Mouse (Mus musculus) midbrain, postnatal 0 days (tissue): ENCODE measurements around the gene Pltp. TPM values are rescaled to one million over a fixed set of nuclear protein-coding genes. Genes with fewer than 3 reads are reported as not detected.

Source experiments
- ATAC-seq: fragments of 200-750 bp; cut with Nextera tagmentation; 2 replicates; pipeline ENCODE4 v1.8.0; 2017; ENCODE audit warnings: moderate number of reproducible peaks, mild to moderate bottlenecking, moderate TSS enrichment, moderate library complexity; ENCODE audit not compliant: low FRiP score
- DNase-seq: peaks from one replicate; pipeline ENCODE4 v3.0.0-alpha.2; 2015; ENCODE audit warnings: low spot score
- H3K27ac ChIP-seq: fragments of 300-500 bp; sonication (generic); 2 replicates; pipeline ENCODE4 v1.5.1; 2014; ENCODE audit warnings: low read depth, mild to moderate bottlenecking, low read length, mixed read lengths
- H3K27me3 ChIP-seq: fragments of 300-500 bp; sonication (generic); 2 replicates; pipeline ENCODE4 v1.6.1; 2014; ENCODE audit warnings: low read length, control low read depth, mixed read lengths; ENCODE audit not compliant: insufficient read depth
- H3K36me3 ChIP-seq: fragments of 300-500 bp; sonication (generic); 2 replicates; pipeline ENCODE4 v1.6.1; 2014; ENCODE audit warnings: low read length, control low read depth, mixed read lengths; ENCODE audit not compliant: insufficient read depth
- H3K4me1 ChIP-seq: fragments of 300-500 bp; sonication (generic); 2 replicates; pipeline ENCODE4 v1.6.1; 2014; ENCODE audit warnings: mild to moderate bottlenecking, control low read depth, antibody characterized with exemption, low read length, mixed read lengths; ENCODE audit not compliant: insufficient read depth
- H3K4me2 ChIP-seq: fragments of 300-500 bp; sonication (generic); 2 replicates; pipeline ENCODE4 v1.6.1; 2014; ENCODE audit warnings: low read depth, mild to moderate bottlenecking, low read length, mixed read lengths; ENCODE audit not compliant: poor library complexity, severe bottlenecking
- H3K4me3 ChIP-seq: fragments of 300-500 bp; sonication (generic); 2 replicates; pipeline ENCODE4 v1.5.1; 2014; ENCODE audit warnings: low read depth, mild to moderate bottlenecking, low read length, moderate library complexity
- H3K9ac ChIP-seq: fragments of 300-500 bp; sonication (generic); replicated peaks from 2 replicates; pipeline ENCODE4 v1.6.1; 2014; ENCODE audit warnings: mild to moderate bottlenecking, low read length, moderate library complexity, mixed read lengths; ENCODE audit not compliant: poor library complexity, severe bottlenecking
- H3K9me3 ChIP-seq: fragments of 300-500 bp; sonication (generic); 2 replicates; pipeline ENCODE4 v1.6.1; 2016; ENCODE audit warnings: low read length, control low read depth
- CTCF ChIP-seq: IDR thresholded peaks from 2 replicates; pipeline ENCODE4 v1.5.1; 2016; ENCODE audit warnings: antibody characterized with exemption, mild to moderate bottlenecking
- WGBS: fragments of 180-500 bp; shearing (Covaris S2); extraction: QIAGEN DNeasy Blood & Tissue Kit; methylation state at CpG from one replicate; pipeline ENCODE4 v1.1.7; 2014; 5-methylcytosine and 5-hydroxymethylcytosine counted together
- polyA plus RNA-seq: library from polyadenylated mRNA; unstranded; fragments of >200 nt; fragmentation: Nextera tagmentation; extraction: Ambion mirVana; gene quantifications from 2 replicates; pipeline ENCODE4 v1.2.1, GENCODE M21; 2015
- total RNA-seq: library from RNA; depleted of rRNA; stranded (reverse); fragments of >200 nt; gene quantifications from 2 replicates; pipeline ENCODE4 v1.2.3, GENCODE M21; 2014

The Pltp gene
- total and polyA plus RNA-seq, 2 experiments from 2014 or later = 55.5 to 85.5 TPM

DNA sequence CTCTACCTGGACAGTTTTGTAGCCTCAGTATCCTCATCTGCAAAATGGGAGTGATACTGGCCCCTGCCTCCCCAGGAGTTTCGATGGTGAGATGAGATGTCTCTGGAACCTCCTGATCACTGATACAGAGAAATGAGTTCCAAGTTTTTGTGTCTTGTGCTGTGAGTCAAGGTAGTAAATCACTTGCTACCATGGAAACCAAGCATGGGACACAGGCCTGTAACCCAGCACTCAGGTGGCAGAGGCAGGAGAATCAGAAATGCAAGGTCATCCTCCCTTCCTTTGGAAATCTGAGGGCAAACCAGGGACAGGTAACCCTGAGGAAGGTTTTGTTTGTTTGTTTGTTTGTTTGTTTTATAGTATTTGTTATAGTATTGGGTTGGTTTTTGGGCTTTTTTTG, 28.4 kb downstream of the Pltp start:
- no peak overlapping the region for H3K27ac ChIP-seq
- no peak overlapping the region for H3K4me2 ChIP-seq
- 93% methylated on average over 1 of the region's 1 CpGs for whole genome bisulfite sequencing
- DNase-seq (no peak), ATAC-seq (no peak)
- no peak overlapping the region for H3K9ac ChIP-seq
- H3K27me3 ChIP-seq = no peaks in the 10 kb centered on the region
- no peak overlapping the region for H3K4me3 ChIP-seq
- no peaks in the 10 kb centered on the region for H3K9me3 ChIP-seq
- H3K4me1 ChIP-seq = peaks cover 3% of the 10 kb centered on the region; the same call in 1 of the 2 replicates
- TF ChIP-seq CTCF = no peak
- peaks cover 21% of the 10 kb centered on the region for H3K36me3 ChIP-seq

DNA sequence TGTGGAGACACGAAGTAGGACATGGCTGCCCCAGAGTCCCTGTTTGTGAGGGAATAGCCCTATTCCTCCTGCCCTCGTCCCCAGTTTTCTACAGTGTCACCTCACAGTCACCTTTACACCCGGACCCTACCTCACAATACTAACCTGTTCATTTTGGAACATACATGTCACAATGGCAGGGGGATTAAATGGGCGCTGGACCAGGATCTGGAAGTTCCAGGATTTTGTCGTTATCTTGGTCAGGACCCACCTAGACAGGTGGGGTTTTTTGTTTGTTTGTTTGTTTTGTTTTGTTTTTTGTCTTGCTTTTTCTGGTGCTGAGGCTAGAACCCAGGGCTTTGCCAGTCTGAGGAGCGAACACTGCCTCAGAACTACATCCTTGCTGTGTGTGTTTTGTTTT, 29.1 kb downstream of the Pltp start, which contains the start of gene Spata25:
TSS of gene Spata25 (minus strand) at position 101 of the 400 bp plus-strand sequence.
- no peak within 1 kb of the TSS for H3K4me3 ChIP-seq
- 87% methylated on average over 6 of the region's 6 CpGs for WGBS
- TF ChIP-seq CTCF = no peak
- no peak within 1 kb of the TSS for H3K4me2 ChIP-seq
- ATAC-seq = no peak
- H3K4me1 ChIP-seq = peaks cover 8% of the 10 kb centered on the region; the same call in 1 of the 2 replicates
- no peak for DNase-seq
- no peaks in the 10 kb centered on the region for H3K9me3 ChIP-seq
- no peak within 1 kb of the TSS for H3K27ac ChIP-seq
- peaks cover 21% of the 10 kb centered on the region for H3K36me3 ChIP-seq
- H3K9ac ChIP-seq = no peak within 1 kb of the TSS
- no peaks in the 10 kb centered on the region for H3K27me3 ChIP-seq

DNA sequence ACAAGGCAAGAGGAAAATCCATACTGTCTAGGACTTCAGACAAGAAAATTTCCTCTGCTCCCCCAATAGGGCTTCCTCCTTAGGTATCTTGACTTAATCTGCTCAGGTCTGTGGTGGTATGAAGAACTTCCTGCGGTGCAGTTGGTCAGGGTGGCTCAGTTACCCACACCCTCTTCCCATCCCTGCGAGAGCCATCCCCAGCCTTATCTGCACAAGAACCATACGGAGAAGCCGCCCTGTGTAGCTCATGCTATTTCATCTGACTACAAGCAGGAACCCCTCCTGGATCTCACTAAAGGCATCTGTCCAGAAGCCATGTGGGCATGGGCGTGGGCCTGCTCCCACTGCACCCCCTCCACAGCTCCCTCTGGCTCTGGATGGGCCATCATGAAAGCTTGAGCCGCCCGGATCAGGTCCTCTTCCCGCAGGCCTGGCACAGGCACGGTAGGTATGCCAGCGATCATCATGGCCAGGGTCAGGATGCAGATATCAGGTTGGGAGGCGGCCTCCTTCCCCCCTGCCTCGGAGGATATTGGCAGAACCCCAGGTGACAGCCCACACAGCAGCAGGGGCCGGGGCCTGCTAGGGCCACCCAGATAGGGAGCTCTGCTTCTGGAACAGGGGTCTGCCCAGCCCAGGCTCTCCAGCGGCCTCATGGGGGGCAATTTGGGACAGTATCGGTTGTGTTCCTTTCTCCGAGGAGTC, 30.2 kb downstream of the Pltp start:
- Histone ChIP-seq H3K27me3 (no peaks in the 10 kb centered on the region), H3K9ac (no peak overlapping the region), H3K27ac (no peak overlapping the region), H3K9me3 (no peaks in the 10 kb centered on the region), H3K4me1 (peaks cover 5% of the 10 kb centered on the region; the same call in 1 of the 2 replicates), H3K36me3 (peaks cover 21% of the 10 kb centered on the region), H3K4me3 (no peak overlapping the region), H3K4me2 (no peak overlapping the region)
- TF ChIP-seq CTCF = no peak
- DNase-seq (no peak), ATAC-seq (no peak)
- WGBS = 92% methylated on average over 16 of the region's 16 CpGs

DNA sequence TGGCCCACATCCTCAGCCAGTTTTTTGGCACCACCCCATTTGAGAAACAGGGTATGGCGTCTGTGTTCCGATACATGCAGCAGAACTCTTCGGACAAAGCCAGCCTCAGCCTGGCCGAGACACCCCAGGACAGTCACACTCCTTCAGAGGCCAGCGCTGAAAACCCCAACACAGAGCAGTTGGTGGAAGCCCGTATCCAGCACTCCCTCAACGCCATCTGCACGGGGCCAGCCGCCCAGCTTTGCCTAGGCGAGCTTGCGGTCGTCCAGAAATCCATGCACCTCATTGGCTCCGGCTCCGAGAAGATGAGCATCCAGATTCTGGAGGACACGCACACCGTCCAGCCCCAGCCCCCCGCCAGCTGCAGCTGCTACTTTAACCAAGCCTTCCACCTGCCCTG, 32.0 kb downstream of the Pltp start:
- WGBS = 98% methylated on average over 17 of the region's 17 CpGs
- Histone ChIP-seq H3K4me1 (peaks cover 5% of the 10 kb centered on the region; the same call in 1 of the 2 replicates), H3K4me2 (no peak overlapping the region), H3K9me3 (no peaks in the 10 kb centered on the region), H3K36me3 (peaks cover 30% of the 10 kb centered on the region), H3K27ac (no peak overlapping the region), H3K27me3 (no peaks in the 10 kb centered on the region), H3K9ac (no peak overlapping the region), H3K4me3 (no peak overlapping the region)
- TF ChIP-seq CTCF = no peak
- no peak for DNase-seq
- ATAC-seq = no peak

DNA sequence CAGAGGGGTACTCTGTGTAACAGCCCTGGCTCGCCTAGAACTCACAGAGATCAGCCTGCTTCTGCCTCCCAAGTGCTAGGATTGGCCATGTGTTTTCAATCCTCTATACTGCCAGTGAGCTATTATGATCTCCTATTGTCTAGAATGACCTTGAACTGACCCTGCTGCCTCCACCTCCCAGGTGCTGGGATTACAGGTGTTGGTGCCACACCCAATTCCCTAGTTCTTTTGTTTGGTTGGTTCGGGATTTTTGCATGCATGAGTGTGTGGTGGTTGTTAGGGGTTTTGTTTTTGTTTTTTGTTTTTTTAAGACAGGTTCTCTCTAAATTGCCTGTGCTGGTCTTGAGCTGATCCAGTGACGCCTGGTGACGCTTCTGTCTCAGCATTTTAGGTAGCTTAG, 33.5 kb downstream of the Pltp start:
- H3K27ac ChIP-seq = no peak overlapping the region
- H3K4me1 ChIP-seq = peaks cover 5% of the 10 kb centered on the region; the same call in 1 of the 2 replicates
- no peak for TF ChIP-seq CTCF
- peaks cover 36% of the 10 kb centered on the region for H3K36me3 ChIP-seq
- no peak overlapping the region for H3K4me3 ChIP-seq
- no peak for ATAC-seq
- H3K4me2 ChIP-seq = peak overlapping the region; percentile 58
- no peak overlapping the region for H3K9ac ChIP-seq
- 86% methylated on average over 4 of the region's 4 CpGs for WGBS
- no peak for DNase-seq
- H3K9me3 ChIP-seq = no peaks in the 10 kb centered on the region
- no peaks in the 10 kb centered on the region for H3K27me3 ChIP-seq

DNA sequence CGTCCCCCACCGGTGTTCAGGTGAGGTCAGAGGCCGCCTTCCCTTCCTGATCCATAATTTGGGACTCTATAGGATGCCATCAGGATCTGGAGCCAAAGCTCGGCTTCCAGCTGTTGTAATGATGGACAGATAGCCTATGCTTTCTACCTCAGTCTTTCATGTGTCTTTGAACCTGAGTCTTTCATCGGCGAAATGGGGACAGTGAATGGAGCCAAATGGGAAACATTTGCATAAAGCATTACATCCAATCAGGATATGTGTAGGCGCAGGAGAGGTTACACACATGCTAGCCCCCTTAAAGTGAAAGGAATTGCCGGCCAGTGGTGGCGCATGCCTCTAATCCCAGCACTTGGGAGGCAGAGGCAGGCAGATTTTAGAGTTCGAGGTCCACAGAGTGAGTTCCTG, 34.3 kb downstream of the Pltp start:
- no peaks in the 10 kb centered on the region for H3K27me3 ChIP-seq
- peak; percentile 45 for TF ChIP-seq CTCF
- H3K36me3 ChIP-seq = peaks cover 36% of the 10 kb centered on the region
- H3K9ac ChIP-seq = peak overlapping the region; percentile 74
- H3K4me3 ChIP-seq = peak overlapping the region; percentile 63
- whole genome bisulfite sequencing = 2% methylated on average over 10 of the region's 10 CpGs
- H3K4me1 ChIP-seq = peaks cover 5% of the 10 kb centered on the region; the same call in 1 of the 2 replicates
- H3K4me2 ChIP-seq = peak overlapping the region; percentile 58
- ATAC-seq = peak; percentile 52
- peak; percentile 67 for DNase-seq
- peak overlapping the region; percentile 93 for H3K27ac ChIP-seq
- no peaks in the 10 kb centered on the region for H3K9me3 ChIP-seq
